Mouse (Mus musculus) liver, embryonic 16.5 days (tissue): ENCODE results near the gene Rcn1. TPM values are rescaled to one million over a fixed set of nuclear protein-coding genes. Genes with fewer than 3 reads are reported as not detected.

ENCODE experiments used
- ATAC-seq: fragments of 200-750 bp; cut with Nextera tagmentation; 2 replicates; pipeline ENCODE4 v1.8.0; 2017; ENCODE audit warnings: low read depth, mild to moderate bottlenecking, moderate number of reproducible peaks, moderate library complexity
- H3K27ac ChIP-seq: fragments of 300-500 bp; sonication (generic); 2 replicates; pipeline ENCODE4 v1.5.1; 2014; ENCODE audit warnings: mild to moderate bottlenecking, low read length
- H3K27me3 ChIP-seq: fragments of 300-500 bp; sonication (generic); 2 replicates; pipeline ENCODE4 v1.6.1; 2014; ENCODE audit warnings: low read depth, low read length, mixed read lengths; ENCODE audit not compliant: control insufficient read depth, insufficient read depth
- H3K36me3 ChIP-seq: fragments of 300-500 bp; sonication (generic); 2 replicates; pipeline ENCODE4 v1.6.1; 2014; ENCODE audit warnings: mild to moderate bottlenecking; ENCODE audit not compliant: control insufficient read depth, insufficient read depth
- H3K4me1 ChIP-seq: fragments of 300-500 bp; sonication (generic); 2 replicates; pipeline ENCODE4 v1.6.1; 2014; ENCODE audit warnings: low read depth, low read length, mixed read lengths; ENCODE audit not compliant: control insufficient read depth
- H3K4me2 ChIP-seq: fragments of 300-500 bp; sonication (generic); 2 replicates; pipeline ENCODE4 v1.6.1; 2014; ENCODE audit warnings: low read depth, low read length, mixed read lengths
- H3K4me3 ChIP-seq: fragments of 300-500 bp; sonication (generic); 2 replicates; pipeline ENCODE4 v1.5.1; 2014; ENCODE audit warnings: low read depth, mild to moderate bottlenecking, low read length
- H3K9ac ChIP-seq: fragments of 300-500 bp; sonication (generic); 2 replicates; pipeline ENCODE4 v1.6.1; 2014; ENCODE audit warnings: low read depth, low read length
- H3K9me3 ChIP-seq: fragments of 300-500 bp; sonication (generic); replicated peaks from 2 replicates; pipeline ENCODE4 v1.6.1; 2016; ENCODE audit warnings: low read length; ENCODE audit not compliant: control insufficient read depth
- WGBS: fragments of 180-500 bp; shearing (Covaris S2); extraction: QIAGEN DNeasy Blood & Tissue Kit; methylation state at CpG from one replicate; pipeline ENCODE4 v1.1.7; 2014; ENCODE audit not compliant: insufficient replicate concordance; 5-methylcytosine and 5-hydroxymethylcytosine counted together
- polyA plus RNA-seq: library from polyadenylated mRNA; unstranded; fragments of >200 nt; fragmentation: Nextera tagmentation; extraction: Ambion mirVana; gene quantifications from 2 replicates; pipeline ENCODE4 v1.2.1, GENCODE M21; 2015

Gene Rcn1
- polyA plus RNA-seq, 1 experiment from 2014 or later, result 13.8 TPM

DNA sequence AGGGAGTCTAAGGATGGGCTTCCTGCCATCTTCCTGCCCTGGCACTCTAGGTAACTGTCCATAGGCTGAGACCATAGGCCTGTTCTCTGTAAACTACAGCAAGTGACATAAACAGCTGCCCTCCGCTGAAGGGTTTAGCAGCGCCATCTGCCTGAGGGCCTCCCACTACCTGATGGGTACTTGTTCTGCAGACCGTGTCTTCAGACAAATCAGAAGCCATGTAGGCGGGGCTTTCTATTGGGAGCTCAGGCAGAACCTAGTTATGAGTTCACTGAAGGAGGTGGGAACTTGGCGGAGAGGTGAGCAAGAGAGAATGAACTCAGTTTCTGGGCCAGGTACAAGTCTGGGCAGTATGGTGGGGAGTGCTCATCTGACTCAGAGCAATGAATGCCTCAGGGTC lies 26.4 kb downstream of the Rcn1 start:
- H3K36me3 ChIP-seq, result no peaks in the 10 kb centered on the region
- no peak overlapping the region for H3K4me3 ChIP-seq
- no peak overlapping the region for H3K4me2 ChIP-seq
- whole genome bisulfite sequencing, result 56% methylated on average over 5 of the region's 5 CpGs
- no peaks in the 10 kb centered on the region for H3K27me3 ChIP-seq
- H3K9ac ChIP-seq, result no peak overlapping the region
- H3K27ac ChIP-seq, result no peak overlapping the region
- no peak for ATAC-seq
- no peaks in the 10 kb centered on the region for H3K9me3 ChIP-seq
- no peaks in the 10 kb centered on the region for H3K4me1 ChIP-seq

DNA sequence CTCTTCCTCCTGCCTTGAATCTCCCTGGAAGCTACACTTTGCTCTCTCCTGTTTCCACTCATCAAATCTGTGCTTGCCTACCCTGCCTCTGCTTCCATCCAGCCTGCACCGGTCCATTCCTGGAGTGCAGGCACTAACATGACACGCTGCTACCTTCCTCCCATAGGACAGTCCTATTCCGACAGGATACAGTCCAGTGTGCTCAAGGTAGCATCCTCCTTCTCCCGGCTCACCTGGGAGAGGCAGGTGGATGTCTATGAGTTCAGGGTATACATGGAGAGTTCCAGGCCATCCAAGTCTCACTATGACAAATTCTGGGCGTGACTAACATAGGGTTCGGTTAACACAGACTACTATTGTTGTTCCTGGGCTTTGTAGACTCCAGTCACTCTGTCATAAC lies 27.0 kb downstream of the Rcn1 start:
- H3K4me2 ChIP-seq, result no peak overlapping the region
- H3K27ac ChIP-seq, result no peak overlapping the region
- no peaks in the 10 kb centered on the region for H3K36me3 ChIP-seq
- ATAC-seq, result no peak
- WGBS, result 72% methylated on average over 6 of the region's 6 CpGs
- H3K4me3 ChIP-seq, result no peak overlapping the region
- no peaks in the 10 kb centered on the region for H3K9me3 ChIP-seq
- no peak overlapping the region for H3K9ac ChIP-seq
- no peaks in the 10 kb centered on the region for H3K27me3 ChIP-seq
- H3K4me1 ChIP-seq, result no peaks in the 10 kb centered on the region

DNA sequence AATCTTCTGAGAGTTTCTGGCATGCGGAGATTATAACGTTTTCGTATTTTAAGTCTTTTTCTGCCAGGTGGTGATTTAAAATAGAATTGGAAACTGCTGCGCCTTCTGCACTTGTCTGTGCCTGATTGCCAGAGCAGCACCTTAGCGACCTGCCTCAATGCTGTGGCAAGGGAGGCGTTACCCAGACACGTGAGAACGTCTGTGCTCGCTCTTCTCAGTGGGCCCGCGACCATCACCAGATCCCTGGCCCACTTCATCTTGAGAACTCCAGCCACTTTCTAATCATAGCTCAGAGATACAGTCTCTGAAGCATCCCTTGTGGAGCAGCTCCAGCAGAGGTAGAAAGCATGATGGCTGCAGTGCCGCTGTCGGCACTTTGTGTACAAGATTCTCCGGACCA lies 28.4 kb downstream of the Rcn1 start:
- no peak overlapping the region for H3K9ac ChIP-seq
- no peak for ATAC-seq
- H3K4me3 ChIP-seq, result no peak overlapping the region
- no peaks in the 10 kb centered on the region for H3K27me3 ChIP-seq
- no peaks in the 10 kb centered on the region for H3K9me3 ChIP-seq
- H3K4me1 ChIP-seq, result no peaks in the 10 kb centered on the region
- no peak overlapping the region for H3K27ac ChIP-seq
- no peak overlapping the region for H3K4me2 ChIP-seq
- H3K36me3 ChIP-seq, result no peaks in the 10 kb centered on the region
- 31% methylated on average over 14 of the region's 14 CpGs for WGBS

DNA sequence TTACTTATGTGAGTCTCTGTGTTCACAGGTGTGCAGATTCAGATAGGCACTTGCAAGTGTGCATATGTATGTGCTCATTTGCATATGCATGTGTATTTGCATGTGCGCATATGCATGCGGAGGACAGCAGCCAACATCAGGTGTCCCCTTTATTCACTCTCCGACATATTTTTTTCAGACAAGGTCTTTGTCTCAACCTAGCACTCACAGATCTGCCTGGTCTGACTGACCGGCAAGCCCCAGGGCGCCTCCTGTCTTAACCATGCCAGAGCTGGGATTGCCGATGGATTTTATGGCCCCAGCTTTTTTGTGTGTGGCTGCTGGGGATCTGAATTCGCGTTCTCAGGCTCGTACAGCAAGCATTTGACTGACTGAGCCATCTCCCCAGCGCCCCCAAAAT lies 28.9 kb downstream of the Rcn1 start:
- Histone ChIP-seq H3K36me3 (no peaks in the 10 kb centered on the region), H3K27ac (no peak overlapping the region), H3K4me1 (no peaks in the 10 kb centered on the region), H3K9me3 (no peaks in the 10 kb centered on the region), H3K27me3 (no peaks in the 10 kb centered on the region), H3K4me3 (no peak overlapping the region), H3K9ac (no peak overlapping the region), H3K4me2 (no peak overlapping the region)
- WGBS, result 23% methylated on average over 10 of the region's 10 CpGs
- ATAC-seq, result no peak

DNA sequence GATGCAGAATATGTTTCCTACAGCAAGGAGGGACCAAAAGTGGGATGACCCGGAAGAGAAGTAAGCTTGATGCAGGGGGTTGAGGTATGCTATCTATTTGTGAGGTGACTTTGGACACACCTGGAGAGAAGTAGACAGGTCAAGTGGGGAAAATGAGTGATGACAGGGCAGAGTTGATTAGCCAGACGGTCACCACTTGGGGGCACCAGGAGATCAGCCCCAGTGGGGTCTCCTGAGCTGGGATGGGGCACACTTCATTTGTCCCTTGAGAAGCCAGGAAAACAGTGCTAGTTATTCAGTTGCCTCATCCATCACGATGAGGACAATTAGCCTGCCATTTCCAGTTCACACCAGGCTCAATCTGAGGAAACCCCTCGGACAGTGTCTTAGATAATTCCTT lies 31.5 kb downstream of the Rcn1 start:
- Histone ChIP-seq H3K9me3 (no peaks in the 10 kb centered on the region), H3K27me3 (no peaks in the 10 kb centered on the region), H3K36me3 (no peaks in the 10 kb centered on the region), H3K4me3 (no peak overlapping the region), H3K4me2 (no peak overlapping the region), H3K9ac (no peak overlapping the region), H3K27ac (no peak overlapping the region), H3K4me1 (no peaks in the 10 kb centered on the region)
- no peak for ATAC-seq
- WGBS, result 25% methylated on average over 4 of the region's 4 CpGs

DNA sequence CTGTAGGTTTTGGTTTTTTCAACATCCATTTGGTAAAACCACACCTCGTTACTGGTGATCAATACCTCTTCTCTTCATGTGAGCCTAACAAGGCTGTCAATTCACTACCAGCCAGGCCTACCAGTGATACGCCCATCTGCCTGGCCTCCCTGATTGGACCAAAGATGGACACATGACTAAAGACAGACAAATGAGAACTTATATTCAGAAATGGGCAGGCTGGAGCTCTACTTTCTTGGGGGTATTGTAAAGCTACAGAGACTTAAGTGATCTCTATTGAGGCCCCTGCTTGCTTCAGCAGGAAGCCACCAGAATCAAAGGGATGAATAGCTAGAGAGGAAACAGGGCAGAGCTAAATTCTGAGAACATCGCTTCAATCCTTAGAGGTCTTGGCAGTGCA lies 41.1 kb downstream of the Rcn1 start:
- H3K27ac ChIP-seq, result no peak overlapping the region
- 67% methylated on average over 3 of the region's 3 CpGs for WGBS

DNA sequence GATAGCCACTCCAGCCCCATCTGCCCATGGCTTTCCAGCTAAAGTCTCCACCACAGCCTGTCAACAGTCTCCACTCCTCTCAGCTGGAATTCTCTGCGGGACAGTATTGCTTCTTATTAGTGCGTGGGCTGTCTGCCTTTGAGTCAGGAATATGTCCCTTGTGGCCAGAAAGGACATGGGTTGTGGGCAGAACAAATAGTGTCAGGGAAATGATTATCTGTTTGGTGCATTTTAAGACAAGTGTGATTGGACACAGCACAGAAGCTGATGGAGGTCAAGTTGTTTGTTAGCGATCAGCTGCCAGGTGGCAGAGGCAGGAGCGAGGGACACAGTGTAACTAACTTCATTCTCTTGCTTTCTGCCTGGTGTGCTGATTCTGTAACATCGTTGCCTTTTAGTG lies 42.3 kb downstream of the Rcn1 start:
- Histone ChIP-seq H3K27ac (no peak overlapping the region), H3K4me2 (no peak overlapping the region), H3K4me1 (no peaks in the 10 kb centered on the region), H3K4me3 (no peak overlapping the region), H3K27me3 (no peaks in the 10 kb centered on the region), H3K9me3 (no peaks in the 10 kb centered on the region), H3K9ac (no peak overlapping the region), H3K36me3 (no peaks in the 10 kb centered on the region)
- 47% methylated on average over 5 of the region's 5 CpGs for WGBS
- no peak for ATAC-seq

More for the DNA sequence above, 41.1 kb downstream of the Rcn1 start:
- H3K4me3 ChIP-seq, result no peak overlapping the region
- no peak overlapping the region for H3K9ac ChIP-seq
- no peaks in the 10 kb centered on the region for H3K4me1 ChIP-seq
- H3K9me3 ChIP-seq, result no peaks in the 10 kb centered on the region
- no peak for ATAC-seq
- H3K36me3 ChIP-seq, result no peaks in the 10 kb centered on the region
- no peak overlapping the region for H3K4me2 ChIP-seq
- H3K27me3 ChIP-seq, result no peaks in the 10 kb centered on the region

DNA sequence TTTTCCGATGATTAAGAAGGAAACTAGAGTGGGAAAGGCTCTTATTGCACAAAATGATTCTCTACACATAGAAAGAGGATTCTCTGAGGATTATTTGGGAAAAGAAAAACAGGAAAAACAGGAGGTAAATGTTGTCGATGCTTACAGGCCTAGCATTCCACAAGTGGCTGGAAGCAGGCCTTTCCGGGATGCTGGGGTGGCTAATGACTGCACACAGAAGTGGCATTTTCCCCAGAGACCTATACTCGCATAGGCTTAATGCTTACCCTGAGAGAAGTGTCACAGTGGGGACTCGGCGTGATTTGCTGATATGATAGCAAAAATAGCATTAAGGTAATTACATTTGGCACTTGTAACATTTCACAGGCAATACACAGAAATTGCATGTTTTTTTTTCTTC lies 50.2 kb downstream of the Rcn1 start:
- H3K4me2 ChIP-seq, result no peak overlapping the region
- WGBS, result 60% methylated on average over 6 of the region's 6 CpGs
- no peaks in the 10 kb centered on the region for H3K9me3 ChIP-seq
- H3K36me3 ChIP-seq, result no peaks in the 10 kb centered on the region
- H3K4me3 ChIP-seq, result no peak overlapping the region
- ATAC-seq, result no peak
- H3K4me1 ChIP-seq, result no peaks in the 10 kb centered on the region
- H3K27ac ChIP-seq, result no peak overlapping the region
- H3K9ac ChIP-seq, result no peak overlapping the region
- H3K27me3 ChIP-seq, result no peaks in the 10 kb centered on the region

DNA sequence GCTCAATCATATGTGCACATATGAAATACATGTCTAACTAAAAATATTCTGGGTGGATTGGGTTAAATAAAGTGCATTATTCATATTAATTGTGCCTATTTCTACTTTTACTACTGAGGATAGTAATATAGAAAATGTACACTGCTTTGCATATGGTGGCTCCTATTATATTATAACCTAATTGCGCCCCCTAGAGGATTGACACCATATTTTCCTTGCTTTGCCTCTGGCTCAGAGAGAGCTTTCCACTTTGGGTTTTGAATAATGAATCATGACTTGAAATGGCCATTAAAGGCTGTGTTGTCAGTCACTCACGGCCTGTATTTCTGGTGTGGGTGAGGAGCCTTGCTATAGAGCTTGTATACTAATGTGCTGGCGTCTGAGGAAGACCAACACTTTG lies 59.1 kb downstream of the Rcn1 start:
- no peak overlapping the region for H3K27ac ChIP-seq
- no peaks in the 10 kb centered on the region for H3K36me3 ChIP-seq
- H3K4me1 ChIP-seq, result no peaks in the 10 kb centered on the region
- no peaks in the 10 kb centered on the region for H3K27me3 ChIP-seq
- H3K4me2 ChIP-seq, result no peak overlapping the region
- H3K9ac ChIP-seq, result no peak overlapping the region
- no peaks in the 10 kb centered on the region for H3K9me3 ChIP-seq
- WGBS, result 42% methylated on average over 3 of the region's 3 CpGs
- no peak overlapping the region for H3K4me3 ChIP-seq
- ATAC-seq, result no peak
